Mouse (Mus musculus) naive thymus-derived CD4-positive, alpha-beta T cell, adult 2 months (primary cell): Measurements from ENCODE around the gene Pnkp.
A peak's percentile ranks its signal among the peaks of the same experiment; 100 is the strongest.
"Not testable (repeated sequence)": the region's sequence is repeated elsewhere in the genome, so short reads cannot be mapped to it uniquely, and the experiment has no call there.

Experiments used
- DNase-seq: peaks from one replicate; pipeline ENCODE4 v3.0.0-alpha.2; 2011; ENCODE audit warnings: low read depth

Gene Pnkp

GRCm38 (mm10) chr7:44869697-44870528 is 13.0 kb downstream of the Pnkp start, which contains the start of gene Ptov1:
Gene Ptov1, minus strand, starts transcription at chr7:44869788.
- DNase-seq: peak; percentile 87

- no peak for DNase-seq
Measured at GRCm38 (mm10) chr7:44870614-44871013, 13.7 kb downstream of the Pnkp start.

- DNase-seq: no peak
Measured at GRCm38 (mm10) chr7:44871181-44871580, 14.2 kb downstream of the Pnkp start.

GRCm38 (mm10) chr7:44871774-44872173 is 14.8 kb downstream of the Pnkp start:
- DNase-seq: not testable (repeated sequence)

GRCm38 (mm10) chr7:44877833-44878232 is 20.9 kb downstream of the Pnkp start:
- DNase-seq: no peak

GRCm38 (mm10) chr7:44883036-44883435 is 26.1 kb downstream of the Pnkp start:
- no peak for DNase-seq

- DNase-seq: no peak
Measured at GRCm38 (mm10) chr7:44884637-44885036, 27.7 kb downstream of the Pnkp start.

GRCm38 (mm10) chr7:44886964-44887363 is 30.0 kb downstream of the Pnkp start:
- DNase-seq: no peak

- DNase-seq: no peak
Measured at GRCm38 (mm10) chr7:44888256-44889105, 31.5 kb downstream of the Pnkp start.

GRCm38 (mm10) chr7:44890180-44890579 is 33.2 kb downstream of the Pnkp start:
- DNase-seq: no peak

- no peak for DNase-seq
Measured at GRCm38 (mm10) chr7:44890737-44891136, 33.8 kb downstream of the Pnkp start.

GRCm38 (mm10) chr7:44891611-44892010 is 34.7 kb downstream of the Pnkp start:
- no peak for DNase-seq

- DNase-seq: peak; percentile 95
Measured at GRCm38 (mm10) chr7:44892276-44892921, 35.5 kb downstream of the Pnkp start, which contains the start of gene Med25. Gene Med25, minus strand, starts transcription at chr7:44892712.

- no peak for DNase-seq
Measured at GRCm38 (mm10) chr7:44893197-44893596, 36.3 kb downstream of the Pnkp start.

- DNase-seq: no peak
Measured at GRCm38 (mm10) chr7:44894175-44894574, 37.2 kb downstream of the Pnkp start.

GRCm38 (mm10) chr7:44895206-44895592 is 38.3 kb downstream of the Pnkp start:
- DNase-seq: no peak

- peak; percentile 96 for DNase-seq
Measured at GRCm38 (mm10) chr7:44895593-44896434, 38.9 kb downstream of the Pnkp start, which contains the start of gene Fuz. Gene Fuz, plus strand, starts transcription at chr7:44896079.

GRCm38 (mm10) chr7:44896499-44896898 is 39.6 kb downstream of the Pnkp start:
- no peak for DNase-seq

GRCm38 (mm10) chr7:44898607-44899006 is 41.7 kb downstream of the Pnkp start:
- peak; percentile 36 for DNase-seq

GRCm38 (mm10) chr7:44900632-44901031 is 43.7 kb downstream of the Pnkp start:
- DNase-seq: no peak

GRCm38 (mm10) chr7:44901230-44901722 is 44.3 kb downstream of the Pnkp start:
- peak; percentile 91 for DNase-seq
